Mouse (Mus musculus): ENCODE measurements around the gene Cradd.

DNA sequence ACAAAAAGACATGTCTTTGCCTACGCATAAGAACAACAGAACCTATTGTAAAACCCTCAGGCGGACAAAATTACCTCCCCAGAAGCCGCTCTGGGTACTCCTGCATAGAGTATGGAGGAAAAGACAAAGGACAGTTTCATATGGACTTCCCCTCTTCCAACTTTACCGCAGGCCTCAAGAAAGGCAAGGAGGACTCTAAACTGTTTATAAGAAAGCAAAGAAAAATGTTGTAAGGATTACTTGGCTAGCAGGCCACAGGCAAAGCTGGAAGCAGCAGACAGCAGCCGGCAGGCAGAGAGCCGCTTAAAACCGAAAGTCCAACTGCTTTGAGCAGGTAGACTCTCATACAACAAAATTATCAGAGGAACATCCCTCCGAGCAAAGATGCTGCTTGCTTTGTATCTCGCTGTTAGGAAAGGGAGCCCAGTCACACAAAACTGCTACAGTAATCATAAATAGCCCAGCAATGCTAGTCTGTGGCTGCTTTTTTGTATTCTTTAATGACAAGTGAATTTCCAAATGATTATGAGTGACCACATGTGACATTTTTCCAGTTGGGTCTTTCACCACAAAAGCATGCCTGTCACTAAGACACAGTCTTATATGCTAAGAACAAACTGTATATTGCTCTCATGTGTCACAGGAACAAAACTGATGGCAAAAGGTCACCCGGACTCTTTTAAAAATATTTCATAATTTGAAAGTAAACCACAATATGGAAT is 57.7 kb downstream of the Cradd start:
- TF ChIP-seq POLR2A (IDR thresholded peaks at IDR 0.05; ENCODE audit: insufficient read length, low read depth): no peak
- no peak for TF ChIP-seq MYOD1 (IDR thresholded peaks at IDR 0.05; ENCODE audit: control insufficient read depth in 1 of 3, insufficient read length in 2 of 3, low read depth in 2 of 3)
- TF ChIP-seq E2F4 (IDR thresholded peaks at IDR 0.05; ENCODE audit: insufficient read depth): no peak
- TF ChIP-seq MAX (IDR thresholded peaks at IDR 0.05; ENCODE audit: low read depth): no peak
